Mouse (Mus musculus): ENCODE measurements at regions not wholly inside any gene's neighbourhood (a gene's known extent, or its start where the extent isn't known, plus 50 kb on each side); places are given as distances from the start of the nearest gene placed in this dataset.

GRCm38 (mm10) chr14:17429157-17429556 lies 230.9 kb upstream of the Thrb start:
- TF ChIP-seq POLR2A (IDR thresholded peaks at IDR 0.05; ENCODE audit: low read depth, low read length) (no peak), CTCF (IDR thresholded peaks at IDR 0.05; ENCODE audit: extremely low read depth, insufficient read depth, insufficient read length, insufficient replicate concordance) (no peak)

Data from spleen, adult 2 months (tissue).